Mouse (Mus musculus) midbrain, postnatal 0 days (tissue): ENCODE results near the gene Plcxd1. TPM values are rescaled to one million over a fixed set of nuclear protein-coding genes. Genes with fewer than 3 reads are reported as not detected.
"Not testable (repeated sequence)": the region's sequence is repeated elsewhere in the genome, so short reads cannot be mapped to it uniquely, and the experiment has no call there.

ENCODE experiments used
- ATAC-seq: fragments of 200-750 bp; cut with Nextera tagmentation; 2 replicates; pipeline ENCODE4 v1.8.0; 2017; ENCODE audit warnings: moderate number of reproducible peaks, mild to moderate bottlenecking, moderate TSS enrichment, moderate library complexity; ENCODE audit not compliant: low FRiP score
- DNase-seq: peaks from one replicate; pipeline ENCODE4 v3.0.0-alpha.2; 2015; ENCODE audit warnings: low spot score
- H3K27ac ChIP-seq: fragments of 300-500 bp; sonication (generic); 2 replicates; pipeline ENCODE4 v1.5.1; 2014; ENCODE audit warnings: low read depth, mild to moderate bottlenecking, low read length, mixed read lengths
- H3K27me3 ChIP-seq: fragments of 300-500 bp; sonication (generic); 2 replicates; pipeline ENCODE4 v1.6.1; 2014; ENCODE audit warnings: low read length, control low read depth, mixed read lengths; ENCODE audit not compliant: insufficient read depth
- H3K36me3 ChIP-seq: fragments of 300-500 bp; sonication (generic); 2 replicates; pipeline ENCODE4 v1.6.1; 2014; ENCODE audit warnings: low read length, control low read depth, mixed read lengths; ENCODE audit not compliant: insufficient read depth
- H3K4me1 ChIP-seq: fragments of 300-500 bp; sonication (generic); 2 replicates; pipeline ENCODE4 v1.6.1; 2014; ENCODE audit warnings: mild to moderate bottlenecking, control low read depth, antibody characterized with exemption, low read length, mixed read lengths; ENCODE audit not compliant: insufficient read depth
- H3K4me2 ChIP-seq: fragments of 300-500 bp; sonication (generic); 2 replicates; pipeline ENCODE4 v1.6.1; 2014; ENCODE audit warnings: low read depth, mild to moderate bottlenecking, low read length, mixed read lengths; ENCODE audit not compliant: poor library complexity, severe bottlenecking
- H3K4me3 ChIP-seq: fragments of 300-500 bp; sonication (generic); 2 replicates; pipeline ENCODE4 v1.5.1; 2014; ENCODE audit warnings: low read depth, mild to moderate bottlenecking, low read length, moderate library complexity
- H3K9ac ChIP-seq: fragments of 300-500 bp; sonication (generic); replicated peaks from 2 replicates; pipeline ENCODE4 v1.6.1; 2014; ENCODE audit warnings: mild to moderate bottlenecking, low read length, moderate library complexity, mixed read lengths; ENCODE audit not compliant: poor library complexity, severe bottlenecking
- H3K9me3 ChIP-seq: fragments of 300-500 bp; sonication (generic); 2 replicates; pipeline ENCODE4 v1.6.1; 2016; ENCODE audit warnings: low read length, control low read depth
- CTCF ChIP-seq: IDR thresholded peaks from 2 replicates; pipeline ENCODE4 v1.5.1; 2016; ENCODE audit warnings: antibody characterized with exemption, mild to moderate bottlenecking
- WGBS: fragments of 180-500 bp; shearing (Covaris S2); extraction: QIAGEN DNeasy Blood & Tissue Kit; methylation state at CpG from one replicate; pipeline ENCODE4 v1.1.7; 2014; 5-methylcytosine and 5-hydroxymethylcytosine counted together
- polyA plus RNA-seq: library from polyadenylated mRNA; unstranded; fragments of >200 nt; fragmentation: Nextera tagmentation; extraction: Ambion mirVana; gene quantifications from 2 replicates; pipeline ENCODE4 v1.2.1, GENCODE M21; 2015
- total RNA-seq: library from RNA; depleted of rRNA; stranded (reverse); fragments of >200 nt; gene quantifications from 2 replicates; pipeline ENCODE4 v1.2.3, GENCODE M21; 2014

The Plcxd1 gene
- total and polyA plus RNA-seq, 2 experiments from 2014 or later = 10.0 to 21.6 TPM

DNA sequence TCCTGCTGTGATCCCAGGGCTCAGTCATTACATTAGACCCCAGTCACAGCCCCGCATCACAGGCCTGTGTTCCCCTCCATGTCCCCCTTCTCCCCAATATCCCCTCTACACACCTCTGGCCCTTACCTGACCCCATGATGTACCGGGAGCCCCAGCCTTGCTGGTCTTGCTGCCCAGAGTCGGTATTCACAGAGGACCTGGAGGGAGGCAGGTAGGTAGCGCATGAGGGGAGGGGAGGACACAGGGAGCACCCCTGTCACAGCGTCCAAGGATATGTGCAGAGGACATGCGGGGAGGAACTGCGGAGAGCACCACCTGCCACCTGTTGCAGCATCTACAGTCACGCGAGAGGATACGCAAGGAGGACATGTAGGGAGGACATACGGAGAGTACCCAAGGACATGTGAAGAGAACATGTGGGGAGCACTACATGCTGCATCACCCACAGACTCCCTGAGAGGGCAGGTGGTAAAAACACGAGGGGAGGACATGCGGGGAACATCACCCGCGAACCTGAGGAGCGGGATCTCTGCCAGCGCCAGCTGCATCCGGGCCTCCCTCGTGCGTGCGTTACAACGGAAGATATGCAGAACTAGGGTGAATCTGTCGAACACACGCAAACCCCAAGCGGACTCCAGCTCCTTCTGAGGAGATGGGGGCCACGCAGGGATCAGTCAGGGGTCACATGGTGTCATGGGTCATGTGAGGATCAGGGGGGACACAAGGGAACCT lies 6.5 kb downstream of the Plcxd1 start:
- Histone ChIP-seq H3K9me3 (no peaks in the 10 kb centered on the region), H3K9ac (peak overlapping the region; percentile 77; the same call in 1 of the 2 replicates), H3K27me3 (no peaks in the 10 kb centered on the region), H3K4me3 (peak overlapping the region; percentile 57), H3K4me2 (peak overlapping the region; percentile 87), H3K27ac (no peak overlapping the region), H3K36me3 (peaks cover 30% of the 10 kb centered on the region), H3K4me1 (peaks cover 16% of the 10 kb centered on the region; the same call in 1 of the 2 replicates)
- WGBS = 93% methylated on average over 26 of the region's 26 CpGs
- DNase-seq (no peak), ATAC-seq (no peak)
- no peak for TF ChIP-seq CTCF

DNA sequence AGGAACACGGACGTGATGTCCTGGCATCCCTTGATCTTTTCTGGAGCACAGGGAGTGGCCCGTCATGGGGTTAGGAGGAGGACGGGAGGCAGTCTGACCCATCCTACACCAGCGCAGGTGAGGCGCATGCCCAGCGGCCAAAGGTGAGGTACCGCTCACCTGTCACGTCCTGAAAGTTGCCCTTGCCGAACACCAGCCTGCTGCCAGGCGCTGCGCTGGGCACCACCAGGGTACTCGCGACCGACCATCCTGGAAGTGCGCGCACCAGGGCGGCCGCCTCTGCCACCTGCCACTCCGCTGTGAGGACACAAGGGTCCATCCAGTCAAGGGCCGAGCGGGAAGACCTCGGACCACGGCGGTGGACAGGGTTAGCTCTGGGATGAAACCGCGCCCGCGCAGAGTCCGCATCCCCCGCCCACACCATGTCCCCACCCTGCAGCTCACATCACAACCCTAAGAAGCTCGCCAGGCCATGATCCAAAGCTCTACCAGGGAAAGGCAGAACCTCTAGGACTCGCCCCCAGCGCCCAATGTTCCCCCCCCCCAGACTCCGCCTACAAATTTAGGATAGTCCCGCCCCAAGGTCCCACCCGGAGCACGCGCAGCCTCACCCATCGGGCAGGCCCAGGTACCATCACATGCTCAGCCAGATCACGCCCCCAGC lies 7.3 kb downstream of the Plcxd1 start:
- Histone ChIP-seq H3K36me3 (peaks cover 30% of the 10 kb centered on the region), H3K4me1 (peaks cover 11% of the 10 kb centered on the region; the same call in 1 of the 2 replicates), H3K4me3 (peak overlapping the region; percentile 57), H3K9me3 (no peaks in the 10 kb centered on the region), H3K4me2 (peak overlapping the region; percentile 87), H3K27me3 (no peaks in the 10 kb centered on the region), H3K9ac (peak overlapping the region; percentile 77), H3K27ac (peak overlapping the region; percentile 93)
- ATAC-seq = peak; percentile 9
- WGBS = 17% methylated on average over 40 of the region's 41 CpGs
- 0 out of 2 replicates have a peak, but pooled peaks have one; percentile 1 for TF ChIP-seq CTCF
- no peak for DNase-seq

DNA sequence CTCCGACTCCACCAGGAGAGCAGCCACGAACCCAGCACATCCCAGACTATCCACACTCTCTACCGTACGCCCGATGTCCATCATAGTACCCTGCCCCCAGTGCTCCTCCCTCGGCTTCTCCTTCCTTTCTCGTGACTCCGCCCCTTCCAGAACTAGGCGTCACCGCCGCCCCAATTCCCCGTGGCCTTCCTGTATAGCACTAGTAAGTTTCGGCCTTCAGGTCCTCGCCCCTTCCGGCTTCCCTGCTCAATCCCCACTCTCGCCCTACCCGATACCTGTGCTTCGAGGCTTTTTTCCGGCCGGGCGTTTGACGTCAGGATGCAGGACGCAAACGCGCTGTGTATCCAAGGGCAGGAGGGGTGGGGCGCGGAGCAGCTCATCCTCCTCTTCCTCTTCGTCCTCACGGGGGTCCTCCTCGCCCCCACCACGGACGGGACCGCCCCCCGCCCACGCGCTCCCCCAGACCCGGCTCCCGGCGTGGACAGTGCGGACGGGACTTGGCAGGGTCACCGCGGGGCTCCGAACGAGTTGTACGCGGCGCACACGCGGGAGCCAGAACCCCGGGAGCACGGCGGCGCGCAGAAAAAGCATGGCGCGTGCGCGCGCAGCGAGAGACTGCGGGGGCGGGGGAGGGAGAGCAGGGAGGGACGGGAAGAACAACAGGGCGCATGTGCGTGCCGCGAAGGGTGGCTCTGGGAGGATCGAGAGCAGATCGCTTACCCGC lies 8.0 kb downstream of the Plcxd1 start, which contains the start of gene Gtpbp6:
TSS of gene Gtpbp6 (minus strand) at position 617 of the 724 bp plus-strand sequence.
- TF ChIP-seq CTCF = no peak
- peak within 1 kb of the TSS; percentile 77 for H3K9ac ChIP-seq

DNA sequence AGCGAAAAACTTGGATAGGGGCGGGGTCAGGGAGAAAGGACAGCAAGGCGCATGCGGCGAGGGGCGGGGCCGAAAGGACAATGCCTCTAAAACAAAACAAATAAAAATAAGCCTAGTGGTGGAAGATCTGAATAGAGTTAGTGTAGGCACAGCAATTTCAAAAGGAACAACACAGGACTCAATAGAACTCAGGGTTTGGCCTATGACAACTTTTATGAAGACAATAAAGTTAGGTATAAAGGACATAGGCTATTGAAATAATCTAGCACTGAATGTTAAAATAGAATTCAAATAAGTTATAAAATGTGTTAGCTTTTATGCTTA lies 8.5 kb downstream of the Plcxd1 start:
- Histone ChIP-seq H3K36me3 (peaks cover 36% of the 10 kb centered on the region), H3K4me3 (peak overlapping the region; percentile 57), H3K27ac (peak overlapping the region; percentile 93; the same call in 1 of the 2 replicates), H3K27me3 (no peaks in the 10 kb centered on the region), H3K9me3 (no peaks in the 10 kb centered on the region), H3K4me2 (peak overlapping the region; percentile 87), H3K9ac (no peak overlapping the region), H3K4me1 (peaks cover 11% of the 10 kb centered on the region; the same call in 1 of the 2 replicates)
- no peak for ATAC-seq
- WGBS = under 1% methylated on average over 7 of the region's 7 CpGs
- TF ChIP-seq CTCF = peak; percentile 46
- DNase-seq = no peak

More for the DNA sequence above, 8.0 kb downstream of the Plcxd1 start, which contains the start of gene Gtpbp6:
- no peaks in the 10 kb centered on the region for H3K9me3 ChIP-seq
- H3K4me2 ChIP-seq = peak within 1 kb of the TSS; percentile 87
- peak; percentile 84 for ATAC-seq
- H3K36me3 ChIP-seq = peaks cover 34% of the 10 kb centered on the region
- peaks cover 11% of the 10 kb centered on the region; the same call in 1 of the 2 replicates for H3K4me1 ChIP-seq
- under 1% methylated on average over 69 of the region's 71 CpGs for WGBS
- peak within 1 kb of the TSS; percentile 57 for H3K4me3 ChIP-seq
- peak within 1 kb of the TSS; percentile 93 for H3K27ac ChIP-seq
- H3K27me3 ChIP-seq = no peaks in the 10 kb centered on the region
- DNase-seq = peak; percentile 97

DNA sequence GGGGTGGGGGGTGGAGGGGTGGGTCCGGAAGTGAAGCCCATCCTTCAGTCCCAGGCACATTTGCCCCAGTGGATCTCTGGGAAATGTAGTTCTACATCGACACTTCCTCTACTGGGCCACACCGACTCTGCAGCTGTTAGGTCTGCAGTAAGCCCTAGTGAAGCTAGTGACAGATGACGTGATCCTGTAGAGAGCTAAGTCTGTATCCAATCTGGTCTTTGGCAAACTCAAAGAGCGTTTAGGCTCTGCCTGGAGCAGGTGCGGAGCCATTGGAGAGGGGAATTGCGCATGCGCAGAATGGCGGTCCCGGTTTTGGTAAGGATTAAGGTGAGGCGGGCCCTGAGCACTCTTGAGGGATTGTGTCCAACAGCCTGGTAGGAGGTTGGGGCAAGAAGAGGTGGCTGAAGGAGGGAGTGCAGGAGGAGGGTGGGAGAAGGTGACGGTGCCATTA lies 10.2 kb downstream of the Plcxd1 start, which contains the start of gene Zfp605:
TSS of gene Zfp605 (plus strand) at position 102 of the 451 bp plus-strand sequence.
- under 1% methylated on average over 12 of the region's 12 CpGs for WGBS
- DNase-seq = peak; percentile 94
- Histone ChIP-seq H3K36me3 (peaks cover 22% of the 10 kb centered on the region), H3K27me3 (no peaks in the 10 kb centered on the region), H3K4me2 (peak within 1 kb of the TSS; percentile 62), H3K27ac (peak within 1 kb of the TSS; percentile 77), H3K9ac (peak within 1 kb of the TSS; percentile 77), H3K4me1 (peaks cover 11% of the 10 kb centered on the region; the same call in 1 of the 2 replicates), H3K4me3 (peak within 1 kb of the TSS; percentile 60), H3K9me3 (no peaks in the 10 kb centered on the region)
- peak; percentile 68 for ATAC-seq
- TF ChIP-seq CTCF = no peak

DNA sequence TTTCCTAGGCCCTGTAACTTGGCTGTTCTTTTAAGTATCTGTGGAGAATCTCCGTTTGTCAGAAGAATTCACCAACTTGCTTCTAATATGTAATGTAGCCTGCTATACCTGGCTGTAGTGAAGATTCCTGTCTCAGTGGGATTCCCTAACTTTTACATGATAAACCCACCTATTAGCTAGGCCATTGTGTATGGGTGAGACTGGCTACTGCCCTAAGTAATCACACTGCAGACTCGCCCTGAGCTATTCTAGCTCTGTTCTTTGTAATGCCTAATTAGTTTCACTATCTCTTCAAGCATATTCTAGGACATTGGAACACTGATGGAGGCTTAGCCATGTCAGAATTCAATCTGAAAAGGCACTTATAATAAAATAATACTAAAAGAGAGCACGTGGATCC lies 22.6 kb downstream of the Plcxd1 start:
- not testable (repeated sequence) for DNase-seq, ATAC-seq, H3K4me2 ChIP-seq, H3K9ac ChIP-seq, H3K27ac ChIP-seq, H3K27me3 ChIP-seq, H3K4me3 ChIP-seq, H3K9me3 ChIP-seq, H3K4me1 ChIP-seq
- H3K36me3 ChIP-seq = peaks cover 20% of the 10 kb centered on the region
- 81% methylated on average over 3 of the region's 3 CpGs for WGBS
